Mouse (Mus musculus) spleen, postnatal 14 days (tissue): Measurements from ENCODE around the gene Sly.
"Not testable (repeated sequence)": the region's sequence is repeated elsewhere in the genome, so short reads cannot be mapped to it uniquely, and the experiment has no call there.

ENCODE experiments used
- DNase-seq, 2 experiments: peaks; one replicate each; pipeline ENCODE4 v3.0.0; 2021 to 2022; ENCODE audit warnings: low spot score in 2 of 2

Sly gene

DNA sequence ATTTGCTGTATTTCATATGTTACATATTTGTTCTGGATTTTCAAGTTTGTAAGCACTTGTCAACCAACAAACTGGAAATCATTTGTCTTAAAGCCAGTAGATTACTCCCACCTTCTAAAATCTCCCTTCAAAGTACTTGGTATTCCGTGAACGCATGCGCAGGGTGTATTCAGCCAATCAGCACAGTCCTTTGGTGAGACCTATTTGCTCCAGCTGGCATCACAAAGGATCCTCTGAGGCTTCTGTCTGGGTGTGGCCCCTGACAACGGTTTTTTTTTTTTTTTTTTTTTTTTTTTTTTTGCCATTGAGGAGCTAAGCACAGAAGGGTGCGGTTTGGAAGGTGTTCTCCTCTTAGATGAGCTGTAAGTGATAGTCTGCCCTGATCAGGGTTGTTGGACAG lies at the start of gene Sly:
TSS of gene Sly (plus strand) at position 301 of the 400 bp plus-strand sequence.
- DNase-seq, result not testable (repeated sequence)
